Mouse (Mus musculus) right cerebral cortex, postnatal 14 days (tissue): ENCODE results near the gene Gm4969.

Experiments used
- DNase-seq: peaks from one replicate; pipeline ENCODE4 v3.0.0; 2022

Gene Gm4969

DNA sequence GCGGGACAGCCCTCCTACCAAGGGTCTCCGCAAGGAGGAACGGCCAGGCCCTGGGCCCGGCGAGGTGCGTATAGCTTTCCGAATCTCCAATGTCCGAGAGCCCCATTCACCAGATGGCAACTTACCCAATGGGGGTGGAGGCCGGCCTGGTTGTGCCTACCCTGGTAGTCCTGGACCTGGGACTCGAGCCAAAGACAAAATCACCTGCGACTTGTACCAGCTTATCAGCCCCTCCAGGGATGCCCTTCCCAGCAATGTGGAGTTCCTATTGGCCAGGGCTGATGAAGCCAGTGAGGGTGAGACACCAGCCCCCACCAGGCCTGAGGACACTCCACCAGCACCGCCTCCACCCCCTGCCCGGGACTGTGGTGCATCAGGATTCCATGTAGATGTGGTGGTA lies 18.0 kb upstream of the Gm4969 start:
- no peak for DNase-seq

DNA sequence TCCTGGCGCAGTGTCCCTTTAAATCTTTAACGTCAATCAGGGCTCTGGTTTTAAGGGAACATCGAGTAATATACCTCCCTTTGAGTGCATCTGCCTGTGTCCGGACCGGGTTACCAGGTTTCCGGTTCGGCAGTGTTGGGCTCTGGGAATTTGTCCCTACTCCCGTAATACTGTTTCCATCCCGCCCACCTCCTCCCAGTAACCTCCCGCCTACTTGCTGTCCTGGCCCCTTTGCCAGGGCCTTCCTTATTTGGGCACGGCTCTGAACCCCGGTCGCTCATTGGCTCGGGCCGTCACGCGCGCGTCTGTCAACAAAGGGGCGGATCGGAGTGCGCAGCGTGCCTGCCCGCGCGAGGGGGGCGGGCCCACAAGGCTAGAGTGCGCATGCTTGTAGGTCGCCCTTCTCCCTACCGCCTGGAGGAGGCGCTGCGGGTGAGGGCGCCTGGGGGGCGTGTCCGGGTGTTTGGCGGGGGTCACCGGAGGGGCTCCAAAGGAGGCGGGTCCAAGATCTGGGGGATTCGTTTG lies 13.2 kb upstream of the Gm4969 start:
- peak; percentile 97 for DNase-seq

DNA sequence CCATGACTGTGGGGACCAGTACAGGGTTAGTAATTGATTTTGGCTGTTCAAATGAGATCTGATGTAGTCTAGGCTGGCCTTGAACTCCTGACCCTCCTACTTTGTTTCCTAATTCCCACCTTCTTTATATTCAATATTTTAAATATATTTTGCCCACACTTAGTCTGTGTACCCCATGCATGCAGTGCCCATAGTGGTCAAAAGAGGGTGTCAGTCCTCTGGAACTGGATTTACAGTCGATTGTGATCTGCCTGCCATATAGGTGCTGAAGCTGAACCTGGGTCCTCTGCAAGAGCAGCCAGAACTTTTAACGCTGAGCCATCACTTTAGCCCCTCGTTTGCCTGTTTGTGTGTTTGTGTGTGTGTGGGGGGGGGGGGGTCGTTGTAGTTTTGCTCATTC lies 12.5 kb upstream of the Gm4969 start:
- no peak for DNase-seq

DNA sequence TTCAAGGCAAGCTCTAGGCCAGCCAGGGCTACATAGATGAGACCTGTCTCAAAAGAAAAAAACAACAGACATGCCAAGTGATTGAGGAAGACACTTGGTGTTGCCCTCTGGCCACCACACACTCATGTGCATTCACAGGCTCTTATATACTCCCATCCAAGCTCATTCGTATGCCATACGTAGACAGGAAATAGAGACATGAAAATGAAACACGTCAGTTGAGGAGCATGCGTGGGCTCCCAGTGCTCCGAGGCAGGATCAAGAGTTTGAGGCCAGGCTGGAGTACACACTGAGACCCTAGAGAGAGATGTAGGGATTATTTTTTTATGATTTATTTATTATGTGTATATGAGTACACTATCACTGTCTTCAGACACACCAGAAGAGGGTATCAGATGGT lies 11.2 kb upstream of the Gm4969 start:
- DNase-seq: no peak

DNA sequence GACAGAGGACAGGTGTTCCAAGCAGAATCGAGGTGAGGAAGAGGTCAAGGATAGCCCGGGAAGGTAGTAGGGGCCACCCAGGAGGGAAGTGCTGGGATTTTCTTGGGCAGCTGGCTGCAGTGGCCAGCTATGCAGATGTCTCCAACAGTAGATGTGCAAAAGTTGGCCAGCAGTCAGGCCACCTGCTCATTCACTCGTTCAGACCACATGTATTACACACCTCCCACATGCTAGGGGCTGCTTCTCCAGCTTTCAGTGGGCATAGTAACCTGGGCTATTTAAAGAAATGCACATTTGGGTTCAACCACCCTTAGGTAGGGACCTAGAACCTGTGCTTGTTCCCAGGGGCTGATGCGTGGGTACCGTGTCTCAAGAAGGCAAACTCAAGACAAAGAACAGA lies 9.6 kb upstream of the Gm4969 start:
- DNase-seq: no peak

DNA sequence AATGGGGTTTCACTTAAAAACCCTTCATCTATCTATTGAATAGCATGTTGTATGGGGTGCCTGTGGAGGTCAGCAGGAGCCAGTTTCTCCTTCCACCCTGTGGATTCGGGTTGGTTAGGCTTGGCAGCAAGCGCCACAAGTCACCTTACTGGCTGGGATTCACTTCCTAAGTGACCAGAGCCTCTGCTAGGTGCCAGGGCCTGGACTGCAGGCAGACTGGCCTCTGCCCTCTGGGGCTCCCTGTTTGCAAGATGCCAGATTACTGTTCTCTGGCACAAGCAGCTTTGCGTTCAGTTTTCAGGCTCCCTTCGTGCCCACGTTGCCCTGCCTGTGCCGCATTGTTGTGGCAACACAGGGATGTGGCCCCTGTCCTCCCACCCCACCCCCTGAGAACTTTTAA lies 6.5 kb upstream of the Gm4969 start:
- DNase-seq: no peak

DNA sequence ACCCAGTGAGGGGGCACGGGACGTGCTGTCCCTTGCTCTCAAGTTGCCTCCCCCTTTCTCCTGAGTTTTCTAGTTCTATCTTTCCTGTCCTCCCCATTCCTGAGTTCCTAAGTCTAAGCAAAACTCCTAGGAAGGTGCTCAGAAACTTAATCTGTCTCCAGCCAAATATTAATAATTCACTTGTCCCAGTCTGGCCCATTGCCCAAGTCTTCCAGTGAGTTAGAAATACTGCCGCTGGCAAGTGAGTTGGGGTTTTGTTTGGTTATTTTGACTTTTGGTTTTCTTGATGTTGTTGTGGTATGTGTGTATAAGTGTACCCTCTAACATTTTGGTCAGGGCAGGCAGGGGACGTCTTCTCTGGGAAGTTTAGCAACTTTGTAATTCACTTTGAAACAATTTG lies 3.5 kb upstream of the Gm4969 start:
- DNase-seq: no peak

DNA sequence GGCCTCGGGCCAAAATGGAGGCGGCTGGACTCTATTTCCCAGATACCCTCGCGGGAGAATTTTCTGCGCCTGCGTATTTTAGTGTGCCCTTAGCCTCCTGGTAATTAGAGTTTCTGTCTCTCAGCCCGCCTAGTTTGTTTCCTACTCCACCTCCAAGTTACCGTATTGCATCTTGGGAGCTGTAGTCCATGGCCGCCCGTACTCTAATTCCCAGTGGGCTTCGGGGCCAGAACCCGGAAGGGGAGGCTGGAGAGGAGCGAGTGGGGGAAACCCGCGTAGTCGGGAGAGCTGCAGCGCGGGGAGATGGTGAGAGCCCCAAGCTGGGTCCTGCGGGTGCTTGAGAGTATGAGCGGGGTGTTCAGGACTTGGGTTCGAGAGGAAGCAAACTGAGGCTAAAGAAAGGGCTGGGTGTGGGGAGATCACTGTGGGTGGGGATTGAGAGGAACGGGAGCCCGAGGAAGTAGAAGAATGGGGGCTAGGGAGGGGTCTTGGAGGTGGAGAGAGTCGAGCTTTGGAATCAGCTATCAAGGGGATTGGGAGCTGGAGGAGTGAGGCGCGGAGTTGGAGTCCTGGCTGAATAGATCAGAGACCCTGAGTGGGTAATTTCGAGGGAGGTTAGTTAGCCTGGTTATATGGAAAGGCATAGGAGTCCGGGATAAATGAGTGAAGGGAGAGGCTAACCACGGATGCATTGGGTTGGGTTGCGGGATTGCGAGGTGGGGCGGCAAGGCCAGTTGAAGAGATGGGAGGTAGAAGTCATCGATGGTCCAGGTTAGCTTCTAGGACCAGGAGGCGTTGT lies 1.7 kb upstream of the Gm4969 start, which contains the start of gene Fbxo46:
Fbxo46 (plus strand) TSS at position 229 of the 799 bp plus-strand sequence.
- DNase-seq: peak; percentile 86

DNA sequence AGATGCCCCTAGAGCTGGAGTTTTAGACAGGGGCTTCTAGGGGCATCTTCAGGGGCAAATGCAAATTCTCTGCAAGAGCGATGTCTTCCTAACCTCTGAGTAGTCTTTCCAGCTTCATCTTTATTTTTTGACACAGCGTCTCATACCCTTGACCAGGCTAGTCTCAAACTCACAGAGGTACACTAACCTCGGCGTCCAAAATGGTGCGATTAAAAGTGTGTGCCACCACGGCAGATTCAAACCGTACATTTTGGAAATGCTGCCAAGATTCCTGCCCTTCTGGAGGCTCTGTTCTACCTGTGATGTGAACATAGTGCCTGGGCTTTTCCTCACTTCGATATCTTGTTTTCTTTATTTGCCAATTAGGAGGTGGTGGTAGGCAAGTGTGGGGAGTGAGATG lies 915 bp upstream of the Gm4969 start:
- DNase-seq: no peak

DNA sequence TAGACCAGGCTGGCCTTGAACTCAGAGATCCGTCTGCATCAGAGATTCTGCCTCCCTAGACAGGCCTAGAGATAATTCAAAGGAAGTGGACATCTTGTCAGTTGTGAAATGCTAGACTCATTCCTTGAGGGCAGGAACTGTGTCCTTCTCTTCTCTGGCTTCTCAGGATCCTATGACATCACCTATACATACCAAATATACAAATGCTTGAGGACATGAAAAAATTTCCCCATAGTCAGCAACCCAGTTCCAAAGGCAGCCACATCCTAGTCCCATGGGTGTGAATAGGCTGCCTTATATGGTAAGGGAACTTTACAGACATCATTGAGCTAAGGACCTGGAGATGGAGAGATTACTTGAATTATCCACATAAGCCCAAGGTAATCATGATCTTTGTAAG lies 8.6 kb downstream of the Gm4969 start:
- DNase-seq: no peak

DNA sequence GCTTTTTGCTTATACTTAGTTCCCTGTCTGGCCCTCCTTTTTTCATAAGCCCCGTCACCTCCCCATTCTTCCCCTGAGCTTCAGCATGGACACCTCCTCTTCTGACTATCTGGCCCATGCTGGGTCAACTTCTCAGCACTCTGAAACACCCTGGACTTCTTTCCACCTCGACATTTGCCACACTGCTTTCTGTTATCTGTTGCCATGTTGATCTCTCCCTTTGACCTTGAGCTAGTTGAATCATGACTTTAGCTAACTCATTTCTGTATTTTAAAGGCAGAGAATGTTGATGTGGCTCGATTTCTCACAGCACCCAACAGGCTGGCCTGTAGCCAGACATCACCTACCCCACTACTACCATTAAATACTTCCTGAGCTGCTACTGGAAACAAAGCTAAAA lies 10.7 kb downstream of the Gm4969 start:
- DNase-seq: no peak

DNA sequence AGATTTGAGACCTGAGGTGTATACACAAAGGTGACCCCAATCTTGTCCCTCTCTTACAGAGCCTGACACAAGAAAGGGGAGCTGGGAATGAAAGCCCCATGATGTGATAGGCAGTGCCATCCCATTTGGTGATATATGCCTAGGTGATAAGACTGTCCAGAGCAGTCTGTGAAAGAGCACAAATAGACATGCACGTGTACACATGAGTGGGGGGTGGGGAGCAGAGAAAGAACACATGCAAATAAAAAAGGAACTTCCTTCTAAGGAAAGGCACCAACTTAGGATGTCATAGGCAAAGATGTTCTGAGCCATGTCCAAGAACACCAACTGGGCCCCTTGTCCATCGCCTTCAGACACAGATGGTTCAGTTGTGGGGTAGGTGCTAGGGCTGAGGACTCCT lies 13.7 kb downstream of the Gm4969 start:
- DNase-seq: no peak

DNA sequence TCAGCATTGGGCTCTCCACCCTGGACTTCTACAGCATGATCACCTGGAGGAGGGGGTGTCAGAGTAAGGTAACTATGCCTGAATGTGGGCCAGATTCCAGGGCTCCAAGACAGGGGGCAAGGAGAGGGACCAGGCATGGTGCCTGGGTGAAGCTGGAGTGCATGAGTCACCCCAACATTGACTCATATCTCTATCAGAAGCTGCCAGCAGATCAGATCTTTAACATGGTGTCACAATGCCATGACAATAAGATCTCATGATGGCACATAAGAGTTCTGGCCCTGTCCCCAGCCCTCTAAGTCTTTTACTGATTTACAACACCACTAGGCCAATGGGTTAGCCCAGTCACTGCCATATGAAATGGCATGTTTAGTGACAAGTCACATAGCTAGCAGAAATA lies 14.4 kb downstream of the Gm4969 start:
- no peak for DNase-seq

DNA sequence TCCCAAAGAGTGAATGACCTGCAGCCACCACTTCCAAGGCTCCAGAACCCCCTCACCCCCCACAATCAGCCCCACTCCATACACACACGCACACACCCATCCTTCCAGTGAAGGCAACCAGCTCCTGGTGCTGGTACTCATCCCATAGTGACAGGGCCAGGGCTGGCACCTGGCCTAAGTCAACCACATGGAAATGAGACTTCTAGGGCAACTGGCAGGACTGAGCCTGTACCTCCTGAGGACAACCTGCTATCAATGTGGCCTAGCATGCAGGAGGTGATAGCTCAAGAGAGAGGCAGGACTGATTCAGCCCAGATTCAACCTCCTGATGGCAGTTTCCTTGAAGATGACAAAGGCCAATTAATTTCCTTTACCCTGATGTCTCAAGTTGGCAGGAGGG lies 17.9 kb downstream of the Gm4969 start:
- no peak for DNase-seq

DNA sequence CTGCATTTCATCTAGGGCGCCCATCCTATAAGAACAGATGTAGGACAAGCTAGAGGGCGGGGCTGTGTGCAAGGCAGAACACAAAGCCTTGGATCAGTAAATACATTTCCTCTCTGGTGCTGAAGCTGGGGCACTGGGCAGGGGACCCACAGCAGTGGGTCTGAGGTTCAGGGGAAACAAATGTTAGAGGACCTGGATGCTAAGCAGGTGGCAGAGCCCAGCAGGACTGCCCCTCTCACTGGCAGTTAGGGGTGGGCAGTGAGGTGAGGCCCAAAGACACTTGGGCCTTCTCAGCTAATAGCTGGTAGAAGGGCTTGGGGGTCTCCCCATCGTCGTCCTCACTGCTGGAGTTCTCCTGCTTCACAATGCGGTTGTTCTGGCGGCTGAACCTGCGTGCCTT lies 19.4 kb downstream of the Gm4969 start:
- no peak for DNase-seq

DNA sequence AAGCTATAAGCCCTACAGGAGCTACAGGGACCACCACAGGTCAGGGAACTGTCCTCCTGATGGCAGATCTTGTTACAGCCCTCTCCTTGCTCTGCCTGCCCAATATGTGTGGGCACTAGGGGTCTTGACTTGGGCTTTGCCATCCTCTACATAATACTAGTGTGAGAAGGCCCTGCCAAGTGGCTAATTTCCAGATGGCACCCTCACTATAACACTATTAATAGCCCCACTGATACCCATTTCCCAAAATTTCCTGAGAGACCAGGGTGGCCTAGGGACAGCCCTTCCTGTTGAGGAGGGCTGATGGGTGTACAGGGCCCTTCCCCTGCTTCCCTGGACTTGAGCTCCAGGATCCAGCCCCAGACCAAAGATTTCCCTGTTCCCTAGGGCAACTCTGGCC lies 20.3 kb downstream of the Gm4969 start:
- DNase-seq: no peak

DNA sequence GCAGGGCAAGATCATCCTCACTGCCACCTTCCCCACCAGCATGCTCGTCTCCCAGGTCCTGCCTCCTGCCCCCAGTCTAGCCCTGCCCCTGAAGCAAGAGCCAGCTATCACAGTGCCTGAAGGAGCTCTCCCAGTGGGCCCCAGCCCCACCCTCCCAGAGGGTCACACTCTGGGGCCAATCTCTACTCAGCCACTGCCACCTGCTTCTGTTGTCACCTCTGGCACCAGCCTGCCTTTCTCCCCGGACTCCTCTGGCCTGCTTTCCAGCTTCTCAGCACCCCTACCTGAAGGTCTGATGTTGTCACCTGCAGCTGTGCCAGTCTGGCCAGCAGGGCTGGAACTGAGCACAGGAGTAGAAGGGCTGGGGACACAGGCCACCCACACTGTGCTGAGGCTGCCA lies 21.0 kb downstream of the Gm4969 start:
- no peak for DNase-seq

DNA sequence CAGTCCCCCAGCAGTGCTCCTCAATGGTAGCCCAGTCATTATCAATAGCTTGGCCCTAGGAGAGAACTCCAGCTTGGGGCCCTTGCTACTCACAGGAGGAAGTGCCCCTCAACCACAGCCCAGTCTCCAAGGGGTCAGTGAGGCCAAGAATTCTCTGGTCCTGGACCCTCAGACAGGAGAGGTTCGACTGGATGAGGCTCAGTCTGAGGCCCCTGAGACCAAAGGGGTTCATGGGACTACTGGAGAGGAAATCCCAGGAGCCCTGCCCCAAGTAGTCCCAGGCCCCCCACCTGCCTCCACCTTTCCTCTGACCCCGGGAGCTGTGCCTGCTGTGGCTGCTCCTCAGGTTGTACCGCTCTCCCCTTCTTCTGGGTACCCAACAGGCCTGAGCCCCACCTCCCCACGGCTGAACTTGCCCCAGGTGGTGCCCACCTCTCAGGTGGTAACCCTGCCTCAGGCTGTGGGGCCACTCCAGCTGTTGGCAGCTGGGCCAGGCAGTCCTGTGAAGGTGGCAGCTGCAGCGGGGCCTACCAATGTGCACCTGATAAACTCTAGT lies 21.7 kb downstream of the Gm4969 start:
- no peak for DNase-seq

DNA sequence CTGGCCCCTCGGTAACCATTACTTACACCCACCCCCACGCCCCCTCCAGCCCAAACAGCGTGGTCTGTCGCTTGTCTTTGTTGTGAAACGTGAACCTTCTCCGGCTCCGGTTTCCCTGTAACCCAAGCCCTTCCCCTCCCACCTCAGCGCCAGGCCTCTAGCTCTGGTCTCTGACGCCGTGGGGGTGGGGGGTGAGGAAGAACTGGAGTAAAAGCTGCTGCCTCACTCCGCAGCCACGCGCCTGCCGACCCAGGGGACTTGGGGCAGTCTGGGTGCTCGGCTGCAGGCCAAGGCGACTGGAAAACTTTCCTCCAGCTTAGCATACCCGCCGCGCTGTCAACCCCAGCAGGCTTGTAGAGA lies 22.4 kb downstream of the Gm4969 start:
- DNase-seq: peak; percentile 37

DNA sequence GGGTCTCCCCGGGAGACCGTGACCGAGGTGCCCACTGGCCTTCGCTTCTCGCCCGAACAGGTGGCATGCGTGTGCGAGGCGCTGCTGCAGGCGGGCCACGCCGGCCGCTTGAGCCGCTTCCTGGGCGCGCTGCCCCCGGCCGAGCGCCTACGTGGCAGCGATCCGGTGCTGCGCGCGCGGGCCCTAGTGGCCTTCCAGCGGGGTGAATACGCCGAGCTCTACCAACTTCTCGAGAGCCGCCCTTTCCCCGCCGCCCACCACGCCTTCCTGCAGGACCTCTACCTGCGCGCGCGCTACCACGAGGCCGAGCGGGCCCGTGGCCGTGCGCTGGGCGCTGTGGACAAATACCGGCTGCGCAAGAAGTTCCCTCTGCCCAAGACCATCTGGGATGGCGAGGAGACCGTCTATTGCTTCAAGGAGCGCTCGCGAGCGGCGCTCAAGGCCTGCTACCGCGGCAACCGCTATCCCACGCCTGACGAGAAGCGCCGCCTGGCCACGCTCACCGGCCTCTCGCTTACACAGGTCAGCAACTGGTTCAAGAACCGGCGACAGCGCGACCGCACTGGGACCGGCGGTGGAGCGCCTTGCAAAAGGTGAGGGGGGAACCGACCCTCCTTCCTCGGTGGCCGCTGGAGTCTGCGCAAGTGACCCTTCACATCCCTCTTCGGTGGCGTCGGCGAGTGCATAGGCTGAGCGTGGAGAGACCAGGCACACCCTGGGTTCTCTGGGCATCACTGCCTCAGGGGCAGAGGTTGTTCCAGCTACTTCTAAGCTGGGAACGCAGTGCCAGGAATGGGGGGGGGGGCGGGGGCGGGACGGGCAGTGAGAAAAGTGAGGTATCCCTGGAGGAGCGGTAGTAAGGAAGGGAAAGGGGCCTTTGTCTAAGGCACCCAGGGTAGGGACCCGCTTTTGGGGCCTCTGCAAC lies 23.1 kb downstream of the Gm4969 start:
- DNase-seq: peak; percentile 50

DNA sequence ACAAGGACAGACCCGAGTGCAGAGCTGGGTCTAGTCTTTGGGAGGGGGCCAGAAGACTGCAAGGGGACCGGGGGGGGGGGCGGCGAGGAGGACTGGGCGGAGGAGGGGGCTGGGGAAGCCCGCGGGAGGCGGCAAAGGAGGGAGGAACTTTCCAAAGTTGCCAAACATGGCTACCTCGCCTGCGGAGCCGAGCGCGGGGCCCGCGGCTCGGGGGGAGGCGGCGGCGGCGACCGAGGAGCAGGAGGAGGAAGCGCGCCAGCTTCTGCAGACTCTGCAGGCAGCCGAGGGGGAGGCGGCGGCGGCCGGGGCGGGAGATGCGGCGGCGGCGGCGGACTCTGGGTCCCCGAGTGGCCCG lies 23.7 kb downstream of the Gm4969 start, which contains the start of gene Six5:
Six5 (plus strand) TSS at position 124 of the 355 bp plus-strand sequence.
- DNase-seq: peak; percentile 47

DNA sequence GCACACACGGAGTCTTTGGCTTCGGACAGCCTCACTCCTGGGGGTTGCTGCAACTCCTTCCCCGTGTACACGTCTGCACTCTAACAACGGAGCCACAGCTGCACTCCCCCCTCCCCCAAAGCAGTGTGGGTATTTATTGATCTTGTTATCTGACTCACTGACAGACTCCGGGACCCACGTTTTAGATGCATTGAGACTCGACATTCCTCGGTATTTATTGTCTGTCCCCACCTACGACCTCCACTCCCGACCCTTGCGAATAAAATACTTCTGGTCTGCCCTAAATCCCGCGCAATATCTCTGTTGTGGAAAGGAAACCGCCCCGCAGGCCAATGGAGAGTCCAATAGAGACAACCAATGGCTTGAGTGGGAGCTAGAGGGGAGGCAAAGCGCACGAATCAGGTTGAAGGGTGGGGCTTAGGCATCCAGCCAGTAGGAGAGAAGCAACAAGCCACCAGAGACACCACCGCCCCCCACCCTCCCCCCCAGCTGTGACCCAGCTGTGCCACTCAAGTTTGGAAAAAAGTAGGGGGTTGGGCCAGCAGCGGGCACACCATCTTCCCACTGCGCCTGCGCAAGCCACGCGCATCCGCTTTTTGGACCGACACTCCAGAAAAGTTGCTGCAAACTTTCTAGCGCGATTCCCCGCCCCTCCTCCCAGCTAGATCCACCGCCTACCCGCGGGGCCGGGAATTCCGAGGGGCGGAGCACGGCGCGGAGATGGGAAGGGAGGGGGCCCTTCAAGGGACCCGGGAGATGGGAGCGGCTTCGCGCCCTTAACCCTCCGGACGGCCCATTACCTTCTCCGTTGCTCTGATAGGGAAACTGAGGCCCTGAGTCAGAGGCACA lies 24.4 kb downstream of the Gm4969 start:
- peak; percentile 85 for DNase-seq

DNA sequence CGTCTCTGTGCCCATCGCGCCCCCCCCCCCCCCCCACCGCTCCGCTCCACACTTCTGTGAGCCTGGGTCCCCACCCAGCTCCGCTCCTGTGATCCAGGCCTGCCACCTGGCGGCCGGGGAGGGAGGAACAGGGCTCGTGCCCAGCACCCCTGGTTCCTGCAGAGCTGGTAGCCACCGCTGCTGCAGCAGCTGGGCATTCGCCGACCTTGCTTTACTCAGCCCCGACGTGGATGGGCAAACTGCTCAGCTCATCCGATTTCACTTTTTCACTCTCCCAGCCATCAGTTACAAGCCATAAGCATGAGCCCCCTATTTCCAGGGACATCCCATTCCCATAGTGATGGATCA lies 25.0 kb downstream of the Gm4969 start:
- DNase-seq: peak; percentile 76
